Mouse (Mus musculus): Measurements from ENCODE around the gene Ptprn2.

- TF ChIP-seq CTCF (IDR thresholded peaks at IDR 0.05; ENCODE audit: low read depth, low read length) (no peak), TAL1 (conservative IDR thresholded peaks at IDR 0.05; ENCODE audit: low read depth, low read length) (no peak), GATA2 (IDR thresholded peaks at IDR 0.05; ENCODE audit: borderline replicate concordance, low read depth, low read length) (no peak), POLR2AphosphoS5 (IDR thresholded peaks at IDR 0.05; ENCODE audit: insufficient replicate concordance, low read depth, low read length) (no peak)
Observed at GRCm38 (mm10) chr12:116863291-116863899, 377.9 kb downstream of the Ptprn2 start.
